Mouse (Mus musculus) urinary bladder, postnatal 14 days (tissue): ENCODE measurements around the gene Rasl10b.

Source experiments
- DNase-seq: peaks from one replicate; pipeline ENCODE4 v3.0.0; 2021; ENCODE audit warnings: low spot score

Gene Rasl10b

GRCm38 (mm10) chr11:83432533-83432932 lies 23.6 kb downstream of the Rasl10b start:
- DNase-seq, result no peak

- no peak for DNase-seq
These were observed 28.4 kb downstream of the Rasl10b start, which contains the start of gene 1700020L24Rik for GRCm38 (mm10) chr11:83437377-83437776. 1700020L24Rik (plus strand) TSS chr11:83437677.

DNA sequence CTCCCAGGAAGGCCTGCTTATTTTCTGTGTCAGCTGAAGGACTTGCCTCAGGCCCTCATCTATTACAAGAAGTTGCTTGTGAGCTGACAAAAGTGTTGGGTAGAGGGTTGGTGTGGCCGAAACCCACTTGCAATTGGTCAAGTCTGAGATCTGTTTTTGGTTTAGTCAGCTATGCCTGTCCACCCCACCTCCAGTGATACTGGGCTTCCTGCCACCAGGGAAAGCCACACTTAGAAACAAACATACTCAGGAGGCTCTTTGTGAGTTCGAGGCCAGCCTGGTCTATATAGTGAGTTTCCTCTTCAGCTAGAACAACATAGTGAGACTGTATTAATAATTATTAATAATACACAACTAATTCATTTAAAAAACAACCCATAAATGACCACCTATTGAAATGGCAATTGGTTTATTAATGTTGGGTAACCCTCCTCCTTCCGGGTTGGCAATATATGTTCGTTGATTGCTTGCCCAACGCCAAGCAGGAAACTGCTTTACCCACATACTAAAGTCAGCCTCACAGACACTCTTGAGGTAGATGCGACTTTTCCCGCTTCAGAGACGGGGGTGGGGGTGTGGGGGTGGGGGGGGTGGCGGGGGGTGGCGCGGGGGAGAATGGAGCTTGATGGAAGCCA lies 30.6 kb downstream of the Rasl10b start:
- no peak for DNase-seq

- DNase-seq, result peak; percentile 88
These were observed 31.4 kb downstream of the Rasl10b start for GRCm38 (mm10) chr11:83440081-83441064.

GRCm38 (mm10) chr11:83441235-83441634 lies 32.3 kb downstream of the Rasl10b start:
- no peak for DNase-seq

DNA sequence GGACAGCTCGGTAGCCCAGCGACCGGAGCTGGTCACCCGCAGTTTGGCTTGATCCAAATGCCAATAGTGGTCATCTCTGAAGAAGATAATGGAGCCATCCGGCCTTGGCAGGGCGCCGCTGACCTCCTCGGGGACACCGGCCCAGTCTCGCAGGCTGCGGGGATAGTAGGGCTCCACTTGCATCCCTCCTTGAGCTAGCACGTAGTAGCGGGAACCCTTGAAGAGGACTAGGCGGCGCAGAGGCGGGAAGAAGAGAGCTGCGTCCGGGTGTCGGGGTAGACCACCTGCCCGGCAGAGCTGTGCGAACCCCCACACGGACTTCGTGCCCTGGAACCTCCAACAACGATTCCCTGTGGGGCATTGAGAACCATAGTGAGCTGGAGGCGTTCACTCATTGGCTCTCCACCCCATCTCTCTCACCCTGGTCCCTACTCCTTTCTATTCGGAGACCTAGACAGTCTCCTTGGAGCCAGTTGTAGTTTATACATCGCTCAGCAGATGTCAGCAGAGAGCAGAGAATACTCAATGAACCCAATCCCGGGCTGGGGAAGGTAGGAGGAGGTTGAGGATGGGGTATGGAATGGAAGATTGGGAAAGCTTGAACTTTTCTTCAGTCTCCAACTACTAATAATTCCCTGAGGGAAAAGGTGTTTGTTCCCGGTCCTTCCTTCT lies 33.8 kb downstream of the Rasl10b start:
- peak; percentile 83 for DNase-seq

- DNase-seq, result no peak
These were observed 34.9 kb downstream of the Rasl10b start for GRCm38 (mm10) chr11:83443824-83444223.

DNA sequence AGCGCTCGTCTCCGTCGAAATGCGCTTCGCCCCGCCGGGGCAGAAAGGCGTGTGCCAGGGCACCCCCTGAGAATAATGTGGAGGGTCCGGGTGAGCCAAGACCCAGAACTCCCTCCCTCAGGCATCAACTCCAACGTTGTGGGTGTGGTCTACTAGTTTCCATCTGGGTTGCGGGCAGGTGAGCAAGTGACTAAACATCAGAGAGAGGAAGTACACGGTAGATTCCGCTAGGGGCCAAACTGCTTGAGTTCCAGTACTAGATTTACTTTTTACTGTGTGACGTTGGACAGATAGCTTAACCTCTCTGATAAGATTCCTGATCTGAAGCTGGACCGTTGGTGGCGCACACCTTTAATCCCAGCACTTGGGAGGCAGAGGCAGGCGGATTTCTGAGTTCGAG lies 36.1 kb downstream of the Rasl10b start:
- DNase-seq, result no peak

GRCm38 (mm10) chr11:83447612-83448011 lies 38.7 kb downstream of the Rasl10b start:
- peak; percentile 83 for DNase-seq

DNA sequence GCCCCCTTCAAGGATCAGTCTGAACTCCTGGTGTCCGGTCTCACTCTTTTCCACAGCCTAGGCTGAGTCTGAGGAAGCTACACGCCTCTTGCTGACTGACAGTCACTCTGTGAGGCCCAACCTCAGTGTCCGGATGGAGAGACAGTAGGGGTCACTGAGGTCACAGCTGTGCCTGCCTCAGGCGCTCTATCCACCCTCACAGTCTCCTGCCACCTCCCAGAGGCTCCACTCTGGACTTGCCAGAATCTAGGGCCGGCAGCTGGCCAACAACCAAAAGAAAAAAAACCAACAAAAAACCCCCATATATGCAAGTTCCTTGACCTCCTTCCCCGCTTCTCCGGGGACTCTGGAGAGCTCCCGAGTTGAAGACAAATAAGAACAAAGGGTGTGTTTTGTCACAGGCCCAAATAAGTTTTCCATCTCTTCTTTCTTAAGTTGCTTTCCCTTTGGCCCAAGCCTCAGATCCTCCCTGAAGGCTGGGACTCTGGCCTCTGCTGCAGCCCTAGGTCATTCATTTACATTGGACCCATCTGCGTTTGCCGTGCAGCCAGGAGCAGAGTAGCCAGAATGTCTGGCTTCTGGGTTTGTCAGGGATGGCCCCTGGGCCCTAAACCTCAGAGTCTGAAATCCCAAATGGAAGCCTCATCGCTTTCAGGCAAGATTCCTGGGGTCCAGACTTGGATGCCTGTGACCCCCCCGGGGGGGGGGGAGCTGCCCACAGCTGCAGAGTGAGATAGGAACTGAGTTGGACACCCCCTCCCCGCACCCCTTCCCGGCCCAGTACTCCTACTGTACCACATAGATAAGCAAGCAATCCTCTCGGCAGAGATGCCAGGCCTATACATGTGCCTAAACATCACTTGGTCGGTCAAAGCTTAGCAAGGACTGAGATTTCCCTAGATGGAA lies 39.3 kb downstream of the Rasl10b start:
- no peak for DNase-seq

DNA sequence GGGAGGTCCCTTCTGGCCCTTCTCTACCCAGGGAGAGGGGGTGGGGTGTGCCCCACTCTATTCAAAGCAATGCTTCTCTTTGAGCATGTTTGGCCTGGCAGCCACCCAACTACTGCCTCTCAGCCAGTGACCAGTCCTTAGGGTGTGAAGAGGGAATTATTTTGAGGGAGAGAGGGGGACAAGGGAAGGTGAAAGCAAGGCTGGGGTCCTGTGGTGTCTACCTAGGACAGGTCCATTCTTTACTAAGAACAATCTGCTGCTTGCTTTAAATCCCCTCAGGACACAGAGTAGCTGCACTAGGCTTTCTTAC lies 39.9 kb downstream of the Rasl10b start:
- peak; percentile 61 for DNase-seq

DNA sequence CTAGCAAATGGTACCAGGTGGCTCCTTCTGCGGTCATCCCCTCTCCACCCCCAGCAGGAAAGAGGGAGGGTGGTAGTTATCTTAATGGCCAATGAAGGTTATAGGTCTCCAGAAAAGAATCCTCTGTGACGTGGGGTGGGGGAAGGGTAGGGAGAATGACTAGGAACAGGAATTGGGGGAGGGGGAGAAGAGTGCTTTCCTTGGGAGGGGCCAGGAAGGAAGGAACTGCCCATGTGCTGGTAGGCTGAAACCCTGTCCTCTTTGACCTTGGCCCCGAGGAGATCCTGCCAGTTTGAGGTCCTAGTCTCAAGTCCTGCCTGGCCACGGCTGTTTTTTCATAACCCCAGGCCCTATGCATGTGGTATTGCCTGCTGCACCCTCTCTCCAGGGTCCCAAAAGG lies 40.4 kb downstream of the Rasl10b start:
- no peak for DNase-seq

DNA sequence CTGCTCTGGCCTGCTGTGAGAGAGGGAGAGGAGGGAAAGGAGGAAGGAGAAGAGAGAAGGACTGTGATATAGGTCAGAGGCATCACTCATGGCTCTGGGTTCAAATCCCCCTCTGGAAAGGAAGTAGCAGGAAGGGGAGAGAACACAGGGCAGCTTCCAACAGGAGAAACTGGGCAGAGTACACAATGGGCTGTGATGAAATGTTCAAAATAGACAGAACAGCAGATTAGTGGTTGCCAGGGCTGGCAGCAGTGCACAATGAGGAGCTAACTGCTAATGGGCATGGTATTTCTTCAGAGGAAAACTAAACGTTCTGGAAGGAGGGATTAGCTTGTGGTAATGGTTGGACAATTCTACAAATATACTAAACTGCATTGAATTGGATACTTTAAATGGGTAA lies 41.6 kb downstream of the Rasl10b start:
- no peak for DNase-seq

GRCm38 (mm10) chr11:83451281-83451680 lies 42.3 kb downstream of the Rasl10b start:
- no peak for DNase-seq

- DNase-seq, result peak; percentile 63
These were observed 45.6 kb downstream of the Rasl10b start for GRCm38 (mm10) chr11:83454548-83454947.

DNA sequence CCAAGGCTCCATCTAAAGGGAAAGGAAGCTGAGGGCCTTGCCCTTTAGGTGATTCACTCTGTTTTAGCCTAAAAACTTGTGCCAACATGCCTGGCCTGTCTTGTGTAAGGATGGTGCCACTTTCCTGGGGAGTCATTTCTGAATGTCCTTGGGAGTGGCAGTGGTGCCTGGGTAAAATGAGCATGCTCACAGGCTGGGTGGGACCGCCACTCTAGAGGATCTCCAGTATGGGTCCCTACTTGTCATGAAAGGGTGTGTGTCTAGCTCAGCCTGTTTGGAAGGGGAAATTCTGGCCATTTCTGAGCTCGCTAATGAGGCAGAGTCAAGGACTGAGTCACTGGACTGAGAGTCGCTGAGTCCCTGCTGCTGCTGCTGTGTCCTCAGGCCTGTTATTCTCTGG lies 46.7 kb downstream of the Rasl10b start:
- DNase-seq, result peak; percentile 66

DNA sequence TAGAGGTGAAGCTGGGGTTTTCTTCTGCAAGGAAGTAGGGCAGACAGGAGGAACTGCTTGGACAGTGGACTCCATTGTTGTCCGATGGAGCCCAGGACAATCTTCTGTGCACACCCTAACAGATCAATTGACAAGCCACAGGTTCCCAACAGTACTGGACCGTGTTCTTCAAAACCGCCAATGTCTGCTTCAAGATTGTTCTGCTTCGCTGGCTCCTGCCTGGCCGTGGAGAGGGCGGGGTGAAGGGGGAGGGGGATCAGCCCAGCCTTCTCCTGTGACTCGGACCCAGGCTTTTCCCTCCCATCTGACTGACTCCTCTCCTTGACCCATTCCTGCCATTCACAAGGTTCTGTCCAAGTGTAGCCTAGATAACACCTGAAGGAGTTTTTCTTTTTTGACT lies 48.3 kb downstream of the Rasl10b start:
- DNase-seq, result no peak

DNA sequence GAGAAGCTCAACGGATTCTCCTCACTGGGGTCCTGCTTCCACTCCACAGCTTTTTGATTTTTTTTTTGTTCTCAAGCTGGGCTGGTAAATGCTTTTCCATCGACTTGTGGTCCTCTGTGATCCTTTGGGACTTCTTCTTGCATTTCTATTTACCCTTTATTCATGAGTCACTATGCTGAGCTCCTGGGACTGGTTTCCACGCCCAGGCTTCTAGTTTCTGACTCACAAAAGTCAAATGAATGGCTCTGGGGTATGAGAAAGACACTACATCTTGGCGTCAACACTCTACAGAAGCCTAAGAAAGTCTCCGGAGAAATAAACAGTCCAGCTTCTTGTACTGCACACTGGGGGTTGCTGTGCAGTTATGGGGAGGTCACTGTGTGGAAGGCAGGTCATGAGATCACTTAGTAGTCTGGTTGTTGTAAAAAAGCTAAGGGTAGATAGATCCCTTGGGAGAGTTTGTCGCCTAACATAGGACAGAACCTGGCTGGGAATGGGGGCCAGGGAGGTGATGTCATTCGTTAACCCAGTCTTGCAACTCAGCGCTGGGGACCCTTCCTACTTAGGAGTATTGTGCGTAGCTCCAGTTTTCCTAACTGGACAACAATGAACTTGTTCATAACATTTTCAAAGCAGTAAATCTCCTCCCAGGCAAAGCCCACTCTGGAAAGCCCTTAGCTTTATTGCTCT lies 49.1 kb downstream of the Rasl10b start:
- DNase-seq, result no peak

GRCm38 (mm10) chr11:83461462-83462027 lies 52.6 kb downstream of the Rasl10b start:
- no peak for DNase-seq

DNA sequence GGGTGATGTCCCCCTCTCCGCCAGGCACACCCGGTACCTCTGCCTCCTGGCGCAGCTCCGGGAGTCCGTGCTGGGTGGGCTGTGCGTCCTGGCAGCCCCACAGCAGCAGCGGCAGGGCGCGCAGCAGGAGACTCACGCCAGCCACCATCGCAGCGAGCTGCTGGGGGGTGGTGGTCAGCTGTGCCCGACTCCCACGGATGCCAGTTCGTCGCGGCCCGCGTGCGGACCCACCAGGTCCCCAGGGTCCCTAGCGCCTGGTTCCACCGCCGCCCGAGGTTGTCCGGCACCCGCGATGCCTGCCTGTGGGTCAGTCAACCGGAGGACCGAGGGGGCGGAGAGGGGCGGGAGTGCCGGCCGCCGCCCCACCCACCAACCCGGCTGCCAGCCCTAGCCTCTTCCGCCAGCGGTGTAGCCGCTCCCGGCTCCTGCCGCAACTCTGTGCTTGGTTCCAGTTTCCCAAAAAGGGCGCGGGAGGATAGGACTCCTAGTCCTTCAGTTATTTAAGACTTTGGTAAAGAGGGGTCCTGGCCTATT lies 53.8 kb downstream of the Rasl10b start, which contains the start of gene Mmp28:
TSS of gene Mmp28 (minus strand) at position 361 of the 534 bp plus-strand sequence.
- peak; percentile 73 for DNase-seq
